Mouse (Mus musculus): ENCODE measurements around the gene Ankrd10.

DNA sequence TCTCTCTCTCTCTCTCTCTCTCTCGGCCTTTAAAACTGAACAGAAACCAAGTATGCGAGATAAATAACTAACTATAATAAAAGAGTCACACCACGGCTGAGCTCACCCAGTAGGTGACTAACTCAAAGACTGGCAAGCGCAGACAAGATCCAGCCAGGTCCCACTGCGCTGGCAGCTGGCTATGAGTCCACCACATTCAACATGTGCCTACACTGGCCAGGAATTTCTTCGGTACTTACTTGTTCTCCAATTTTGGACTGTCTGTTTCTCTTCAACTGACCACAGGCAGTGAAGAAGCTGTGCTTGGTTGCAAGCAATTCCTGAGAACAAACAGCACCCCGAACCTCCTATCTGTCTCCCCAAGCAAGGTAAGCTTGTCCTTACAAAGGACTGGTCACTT is 2.1 kb downstream of the Ankrd10 start:
- no peak for TF ChIP-seq CTCF (IDR thresholded peaks at IDR 0.05; ENCODE audit: extremely low read depth, insufficient read depth, low read length)
- no peak for TF ChIP-seq POLR2A (IDR thresholded peaks at IDR 0.05; ENCODE audit: extremely low read depth, insufficient read depth, low read length)
